20 mouse cellular contexts compared by ENCODE assay signal in the genomic region with DNA sequence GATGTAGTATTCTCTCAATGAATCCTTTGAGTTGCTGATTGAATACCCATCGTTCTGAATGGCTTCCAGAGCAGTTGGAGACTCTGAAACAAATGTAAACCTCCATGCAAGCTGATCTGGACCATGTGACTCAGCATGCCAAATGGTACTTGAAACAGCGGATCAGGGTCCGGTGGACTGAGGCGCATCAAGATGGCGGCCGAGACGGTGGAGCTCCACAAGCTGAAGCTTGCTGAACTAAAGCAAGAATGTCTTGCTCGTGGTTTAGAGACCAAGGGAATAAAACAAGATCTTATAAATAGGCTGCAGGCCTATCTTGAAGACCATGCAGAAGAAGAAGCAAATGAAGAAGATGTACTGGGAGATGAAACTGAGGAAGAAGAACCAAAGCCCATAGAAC. TPM values are rescaled to one million over a fixed set of nuclear protein-coding genes. Genes with fewer than 3 reads are reported as not detected.
DNase-seq lines count a peak whose midpoint lies in the region; ATAC-seq and TF ChIP-seq lines count a peak whose summit lies in the region.
"Not testable (repeated sequence)": the region's sequence is repeated elsewhere in the genome, so short reads cannot be mapped to it uniquely, and the experiment has no call there.
"Had no signal": no experiment of that assay in that cellular context is flagged by ENCODE, and none has a peak within 500 bp of the region (broad histone marks: within the 10 kb centered on the region; RNA-seq: fewer than 3 reads in every experiment).

No protein-coding gene starts in this region.

- H3K4me3 ChIP-seq in G1E (ENCODE audit: low read depth, low read length), result not testable (repeated sequence)

- peak; percentile 40; the same call in 1 of the 2 replicates for ATAC-seq in G1E (ENCODE audit: extremely low read depth, insufficient number of reproducible peaks, low FRiP score, poor library complexity, severe bottlenecking)
- ATAC-seq in common myeloid progenitor, adult 5-6 weeks (replicated peaks; ENCODE audit: low read depth, poor library complexity, severe bottlenecking), result 0 out of 2 replicates have a peak, but pooled peaks have one; percentile 52
- peak; percentile 78 for ATAC-seq in erythroblast, adult 5-6 weeks (replicated peaks; ENCODE audit: low FRiP score, poor library complexity, severe bottlenecking)
- ATAC-seq in erythroid progenitor cell, adult 5-6 weeks (replicated peaks; ENCODE audit: low FRiP score, poor library complexity, severe bottlenecking), result peak; percentile 72; the same call in 1 of the 2 replicates
- ATAC-seq in granulocyte monocyte progenitor cell, adult 5-6 weeks (replicated peaks; ENCODE audit: poor library complexity, severe bottlenecking), result peak; percentile 59; the same call in 1 of the 2 replicates
- peak; percentile 52; the same call in 1 of the 2 replicates for ATAC-seq in megakaryocyte, adult 5-6 weeks (ENCODE audit: poor library complexity, severe bottlenecking)
- ATAC-seq in megakaryocyte progenitor cell, adult 5-6 weeks (replicated peaks; ENCODE audit: poor library complexity), result peak; percentile 64; the same call in 1 of the 2 replicates
- ATAC-seq in monocyte, adult 5-6 weeks (replicated peaks; ENCODE audit: insufficient number of reproducible peaks, low FRiP score, low TSS enrichment, poor library complexity, severe bottlenecking), result 0 out of 2 replicates have a peak, but pooled peaks have one; percentile 50

- not testable (repeated sequence) for H3K9me3 ChIP-seq in G1E (replicated peaks)

- not testable (repeated sequence) for H3K4me1 ChIP-seq in G1E (ENCODE audit: insufficient read depth, low read depth, low read length)

- not testable (repeated sequence) for TF ChIP-seq CTCF in G1E (IDR thresholded peaks at IDR 0.05; ENCODE audit: low read depth, low read length)

- not testable (repeated sequence) for H3K27me3 ChIP-seq in G1E (ENCODE audit: insufficient read depth, low read length)

- H3K36me3 ChIP-seq in G1E (replicated peaks), result not testable (repeated sequence)

- not testable (repeated sequence) for DNase-seq in G1E (ENCODE audit: low spot score)

RNA-seq across cellular contexts. Expression of gene Ptar1, which starts 11.6 kb away (rescaled TPM):
- total RNA-seq in G1E (2014; fragmentation: Nextera tagmentation) (25.4 and 26.7 TPM in 2 replicates), G1E (2017) (16.8 and 19.9 TPM in 2 replicates)
- polyA plus RNA-seq in G1E (2012), result 0.45 and 0.63 TPM in 2 replicates
- total RNA-seq in common myeloid progenitor, adult 5-6 weeks (2017), result 17.0 and 18.2 TPM in 2 replicates
- 6.9 and 11.7 TPM in 2 replicates for total RNA-seq in erythroblast, adult 5-6 weeks (2015; ENCODE audit: low replicate concordance)
- 6.7 and 8.8 TPM in 2 replicates for total RNA-seq in erythroblast, adult 5-6 weeks (2017; ENCODE audit: low replicate concordance)
- total RNA-seq in erythroid progenitor cell, adult 5-6 weeks (2015; ENCODE audit: low replicate concordance), result 26.8 and 27.0 TPM in 2 replicates
- total RNA-seq in erythroid progenitor cell, adult 5-6 weeks (2017; ENCODE audit: low replicate concordance), result 20.4 and 24.7 TPM in 2 replicates
- 7.0 and 12.3 TPM in 2 replicates for total RNA-seq in granulocyte monocyte progenitor cell, adult 5-6 weeks (2014; fragmentation: Nextera tagmentation)
- total RNA-seq in granulocyte monocyte progenitor cell, adult 5-6 weeks (2017), result 13.3 and 14.9 TPM in 2 replicates
- 9.9 and 10.6 TPM in 2 replicates for total RNA-seq in megakaryocyte, adult 5-6 weeks (2015)
- 8.8 and 12.1 TPM in 2 replicates for total RNA-seq in megakaryocyte, adult 5-6 weeks (2017)
- 11.6 and 15.5 TPM in 2 replicates for total RNA-seq in megakaryocyte progenitor cell, adult 5-6 weeks (2015)
- total RNA-seq in megakaryocyte progenitor cell, adult 5-6 weeks (2017), result 11.0 and 13.6 TPM in 2 replicates
- 23.8 to 30.3 TPM (median 26.7 TPM) in 3 replicates for total RNA-seq in monocyte, adult 5-6 weeks (2017)

RNA-seq across cellular contexts. Expression of gene 1700028P14Rik, which starts 23.0 kb away (rescaled TPM):
- total RNA-seq in G1E (2014; fragmentation: Nextera tagmentation) (not detected in 2 replicates), G1E (2017) (not detected in 2 replicates)
- not detected in 2 replicates for polyA plus RNA-seq in G1E (2012)
- not detected in 2 replicates for total RNA-seq in common myeloid progenitor, adult 5-6 weeks (2017)
- total RNA-seq in erythroblast, adult 5-6 weeks (2015; ENCODE audit: low replicate concordance), result not detected in 2 replicates
- total RNA-seq in erythroblast, adult 5-6 weeks (2017; ENCODE audit: low replicate concordance), result not detected in 2 replicates
- not detected in 2 replicates for total RNA-seq in erythroid progenitor cell, adult 5-6 weeks (2015; ENCODE audit: low replicate concordance)
- not detected in 2 replicates for total RNA-seq in erythroid progenitor cell, adult 5-6 weeks (2017; ENCODE audit: low replicate concordance)
- not detected in 2 replicates for total RNA-seq in granulocyte monocyte progenitor cell, adult 5-6 weeks (2014; fragmentation: Nextera tagmentation)
- not detected in 2 replicates for total RNA-seq in granulocyte monocyte progenitor cell, adult 5-6 weeks (2017)
- total RNA-seq in megakaryocyte, adult 5-6 weeks (2015), result not detected in 2 replicates
- total RNA-seq in megakaryocyte, adult 5-6 weeks (2017), result not detected in 2 replicates
- not detected in 2 replicates for total RNA-seq in megakaryocyte progenitor cell, adult 5-6 weeks (2015)
- not detected in 2 replicates for total RNA-seq in megakaryocyte progenitor cell, adult 5-6 weeks (2017)
- total RNA-seq in monocyte, adult 5-6 weeks (2017), result not detected in 3 replicates
- total RNA-seq: adrenal gland, adult 18-20 months; adrenal gland, adult 2 months; adrenal gland, postnatal 10 days; adrenal gland, postnatal 14 days; adrenal gland, postnatal 4 days; CH12.LX; ES-E14; MEL had no signal
- polyA plus RNA-seq: activated CD4-positive, CD25-positive, alpha-beta regulatory T cell, adult 4 months; adrenal gland, adult 2 months; C2C12; CD4-positive, CD25-positive, alpha-beta regulatory T cell, adult 4 months; Patski had no signal
